Mouse (Mus musculus) layer of hippocampus, adult 6 months (tissue): Measurements from ENCODE around the gene Fetub. TPM values are rescaled to one million over a fixed set of nuclear protein-coding genes. Genes with fewer than 3 reads are reported as not detected.

ENCODE experiments used
- long read RNA-seq, 2 experiments: library from polyadenylated mRNA; unstranded; transcript quantifications; one replicate each; pipeline ENCODE4 v2.0.0; 2019 to 2020
- polyA plus RNA-seq: library from polyadenylated mRNA; unstranded; fragments of <200 nt; fragmentation: Nextera tagmentation; gene quantifications from 2 replicates; pipeline ENCODE4 v1.2.3, GENCODE M21; 2021

Fetub gene
- 0.18 and 0.30 TPM in 2 replicates for polyA plus RNA-seq
- long read RNA-seq, experiment 1: 0 reads
- long read RNA-seq, experiment 2: 0 reads

GRCm38 (mm10) chr16:22918034-22918433 lies at the start of gene Fetub:
Gene Fetub, plus strand, starts transcription at chr16:22918334.

DNA sequence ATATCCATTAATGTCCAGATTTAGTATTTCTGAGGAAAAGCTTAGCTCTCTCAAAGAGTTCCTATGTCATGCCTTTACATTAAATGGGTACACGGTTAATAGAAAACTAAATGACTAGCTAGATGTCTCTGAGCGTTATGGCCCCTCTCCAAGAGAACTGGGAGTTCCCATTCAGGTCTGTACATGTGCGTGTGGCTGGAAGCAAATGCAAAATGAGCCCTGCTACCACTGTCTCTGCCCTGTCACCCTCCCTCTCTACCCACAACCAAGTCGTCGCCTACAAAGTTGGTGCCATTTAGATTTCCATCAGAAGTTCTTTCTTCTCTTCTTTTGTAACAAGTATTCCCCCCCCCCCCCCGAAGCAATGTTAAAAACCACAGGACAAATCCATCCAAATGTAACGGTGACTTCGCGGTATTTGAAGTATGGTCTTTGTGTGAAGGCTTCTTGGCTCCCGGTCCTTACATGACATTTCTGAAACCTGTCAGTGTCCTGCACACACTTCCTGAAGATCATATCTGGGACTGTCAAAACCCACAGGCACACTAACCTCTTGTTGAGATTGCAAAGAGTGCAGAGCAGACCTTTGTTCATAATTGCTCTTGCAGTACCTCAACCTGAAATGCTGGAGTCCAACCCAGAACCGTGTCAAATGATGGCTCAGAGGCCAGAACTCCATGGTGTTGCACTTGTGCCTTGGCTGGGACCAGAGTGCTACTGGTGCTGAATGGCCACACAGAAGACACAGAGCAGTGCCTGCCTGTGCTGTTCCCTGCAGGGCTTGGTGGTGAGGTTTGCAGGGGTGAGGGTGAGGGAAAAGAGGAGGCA lies 27.2 kb upstream of the Fetub start, which contains the start of gene Ahsg:
Gene Ahsg (plus strand): TSS at position 595 of the 828 bp plus-strand sequence.

GRCm38 (mm10) chr16:22950840-22951395 lies 32.8 kb downstream of the Fetub start, which contains the start of gene Hrg:
Gene Hrg, plus strand, starts transcription at chr16:22951072.

Other genes with a start within 250 kb of the Fetub start
- gene Crygs, start 106.8 kb upstream of the Fetub start, polyA plus RNA-seq: 0.23 and 0.45 TPM in 2 replicates
- 11.0 and 11.6 TPM in 2 replicates for gene Tbccd1, start 60.7 kb upstream of the Fetub start, polyA plus RNA-seq
- gene Dnajb11, start 60.5 kb upstream of the Fetub start, polyA plus RNA-seq: 90.9 and 101 TPM in 2 replicates
- gene Ahsg, start 27.1 kb upstream of the Fetub start, polyA plus RNA-seq: not detected in 2 replicates
- not detected in 2 replicates for gene Hrg, start 32.7 kb downstream of the Fetub start, polyA plus RNA-seq
- not detected in 2 replicates for gene Kng2, start 111.1 kb downstream of the Fetub start, polyA plus RNA-seq
- not detected in 2 replicates for gene Kng1, start 139.5 kb downstream of the Fetub start, polyA plus RNA-seq
- gene Eif4a2, start 189.1 kb downstream of the Fetub start, polyA plus RNA-seq: 973 and 1,001 TPM in 2 replicates
- 12.6 and 15.1 TPM in 2 replicates for gene Rfc4, start 209.4 kb downstream of the Fetub start, polyA plus RNA-seq
- gene Adipoq, start 228.2 kb downstream of the Fetub start, polyA plus RNA-seq: 0.10 TPM in 1 of 2 replicates, not detected in the other